Mouse (Mus musculus) lung, embryonic 15.5 days (tissue): ENCODE results near the gene 2300002M23Rik. TPM values are rescaled to one million over a fixed set of nuclear protein-coding genes. Genes with fewer than 3 reads are reported as not detected.
A peak's percentile ranks its signal among the peaks of the same experiment; 100 is the strongest.

Experiments
- ATAC-seq: fragments of 200-750 bp; cut with Nextera tagmentation; 2 replicates; pipeline ENCODE4 v1.8.0; 2017; ENCODE audit warnings: moderate number of reproducible peaks, borderline replicate concordance; ENCODE audit not compliant: low FRiP score, low TSS enrichment; ENCODE audit errors: extremely low read depth
- H3K27ac ChIP-seq: fragments of 300-500 bp; sonication (generic); 2 replicates; pipeline ENCODE4 v1.5.1; 2015; ENCODE audit warnings: moderate library complexity, mild to moderate bottlenecking, inconsistent platforms
- H3K27me3 ChIP-seq: fragments of 300-500 bp; sonication (generic); 2 replicates; pipeline ENCODE4 v1.6.1; 2015; ENCODE audit warnings: inconsistent platforms
- H3K36me3 ChIP-seq: fragments of 300-500 bp; sonication (generic); 2 replicates; pipeline ENCODE4 v1.6.1; 2015; ENCODE audit warnings: inconsistent platforms
- H3K4me1 ChIP-seq: fragments of 300-500 bp; sonication (generic); 2 replicates; pipeline ENCODE4 v1.6.1; 2015; ENCODE audit warnings: inconsistent platforms
- H3K4me2 ChIP-seq: fragments of 300-500 bp; sonication (generic); 2 replicates; pipeline ENCODE4 v1.6.1; 2015; ENCODE audit warnings: inconsistent platforms, mild to moderate bottlenecking, moderate library complexity
- H3K4me3 ChIP-seq: fragments of 300-500 bp; sonication (generic); 2 replicates; pipeline ENCODE4 v1.5.1; 2015; ENCODE audit warnings: mild to moderate bottlenecking, inconsistent platforms
- H3K9ac ChIP-seq: fragments of 300-500 bp; sonication (generic); 2 replicates; pipeline ENCODE4 v1.6.1; 2015; ENCODE audit warnings: inconsistent platforms
- H3K9me3 ChIP-seq: fragments of 300-500 bp; sonication (generic); 2 replicates; pipeline ENCODE4 v1.6.1; 2016; ENCODE audit warnings: inconsistent platforms
- WGBS: fragments of 180-500 bp; shearing (Covaris S2); methylation state at CpG from one replicate; pipeline ENCODE4 v1.1.7; 2015; 5-methylcytosine and 5-hydroxymethylcytosine counted together
- polyA plus RNA-seq: library from polyadenylated mRNA; unstranded; fragments of >200 nt; fragmentation: Nextera tagmentation; extraction: Ambion mirVana; gene quantifications from 2 replicates; pipeline ENCODE4 v1.2.1, GENCODE M21; 2015

The 2300002M23Rik gene
- polyA plus RNA-seq, result 0.30 TPM in 1 of 2 replicates, not detected in the other

DNA sequence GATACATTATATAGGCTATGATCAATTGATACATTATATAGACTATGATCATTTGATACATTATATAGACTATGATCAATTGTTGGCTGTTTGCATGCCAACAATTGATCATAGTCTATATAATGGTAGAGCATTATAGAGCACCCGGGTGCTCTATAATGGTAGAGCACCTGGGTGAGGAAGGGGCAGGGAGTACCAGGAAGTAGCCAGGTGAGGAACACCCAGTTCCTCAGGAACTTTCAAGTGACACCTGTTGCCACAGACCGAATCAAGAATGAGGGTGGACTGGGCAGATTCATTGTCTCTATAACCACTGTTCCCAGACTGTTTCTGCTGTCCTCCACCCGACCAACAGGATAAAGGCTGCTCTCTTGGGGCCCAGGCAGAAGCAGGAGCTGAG, at the start of gene 2300002M23Rik:
Gene 2300002M23Rik (plus strand): TSS at position 301 of the 400 bp plus-strand sequence.
- H3K36me3 ChIP-seq, result no peaks in the 10 kb centered on the region
- no peak for ATAC-seq
- WGBS, result 54% methylated on average over 3 of the region's 3 CpGs
- H3K27me3 ChIP-seq, result peaks cover 34% of the 10 kb centered on the region
- H3K27ac ChIP-seq, result no peak within 1 kb of the TSS
- no peak within 1 kb of the TSS for H3K4me2 ChIP-seq
- peaks cover 10% of the 10 kb centered on the region; the same call in 1 of the 2 replicates for H3K4me1 ChIP-seq
- no peaks in the 10 kb centered on the region for H3K9me3 ChIP-seq
- no peak within 1 kb of the TSS for H3K4me3 ChIP-seq
- no peak within 1 kb of the TSS for H3K9ac ChIP-seq

DNA sequence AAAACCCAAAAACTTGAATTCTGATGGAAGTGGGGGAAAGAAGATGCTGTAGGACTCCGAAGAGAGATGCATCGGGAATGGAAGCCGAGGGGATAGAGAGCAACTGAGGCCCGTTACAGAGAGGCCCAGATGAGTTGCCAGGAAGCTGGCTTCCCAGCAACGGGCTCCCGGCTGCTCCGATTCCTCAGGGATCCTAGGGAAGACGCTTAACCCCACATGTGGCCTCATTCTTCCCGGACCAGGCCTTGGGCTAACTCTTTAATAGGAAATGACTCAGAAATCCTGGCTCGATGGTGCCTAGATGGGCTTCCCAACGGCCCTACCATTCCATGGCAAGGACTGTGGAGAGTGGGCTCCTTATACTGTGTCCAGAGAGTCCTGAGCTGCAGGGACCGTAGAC, 49.7 kb upstream of the 2300002M23Rik start:
- ATAC-seq, result no peak
- Histone ChIP-seq H3K27ac (peak overlapping the region; percentile 63), H3K4me3 (peak overlapping the region; percentile 72), H3K4me2 (peak overlapping the region; percentile 86), H3K9me3 (no peaks in the 10 kb centered on the region), H3K27me3 (no peaks in the 10 kb centered on the region), H3K4me1 (peaks cover 39% of the 10 kb centered on the region), H3K36me3 (peaks cover 16% of the 10 kb centered on the region; the same call in 1 of the 2 replicates), H3K9ac (peak overlapping the region; percentile 49)
- WGBS, result 5% methylated on average over 12 of the region's 12 CpGs

DNA sequence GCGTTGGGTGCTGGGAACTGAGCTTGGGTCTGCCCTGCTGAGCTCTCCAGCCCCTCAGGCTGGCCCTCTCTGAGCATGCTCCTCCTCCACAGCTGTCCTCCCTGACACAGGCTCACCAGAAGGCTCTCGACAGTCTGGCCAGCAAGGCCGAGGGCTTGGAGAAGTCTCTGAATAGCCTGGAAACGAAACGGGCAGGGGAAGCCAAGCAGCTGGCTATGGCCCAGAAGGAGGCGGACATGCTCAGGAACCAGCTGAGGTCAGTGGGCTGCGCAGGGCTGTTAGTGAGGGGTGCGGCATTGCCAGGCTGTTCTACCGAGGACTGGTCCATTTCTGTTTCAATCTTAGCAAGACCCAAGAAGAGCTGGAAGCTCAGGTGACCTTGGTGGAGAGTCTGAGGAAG, 42.9 kb upstream of the 2300002M23Rik start:
- Histone ChIP-seq H3K4me3 (no peak overlapping the region), H3K9me3 (no peaks in the 10 kb centered on the region), H3K27ac (no peak overlapping the region), H3K9ac (no peak overlapping the region), H3K27me3 (no peaks in the 10 kb centered on the region), H3K36me3 (peaks cover 42% of the 10 kb centered on the region), H3K4me2 (no peak overlapping the region), H3K4me1 (no peaks in the 10 kb centered on the region; the same call in 1 of the 2 replicates)
- 80% methylated on average over 9 of the region's 9 CpGs for WGBS
- ATAC-seq, result no peak

DNA sequence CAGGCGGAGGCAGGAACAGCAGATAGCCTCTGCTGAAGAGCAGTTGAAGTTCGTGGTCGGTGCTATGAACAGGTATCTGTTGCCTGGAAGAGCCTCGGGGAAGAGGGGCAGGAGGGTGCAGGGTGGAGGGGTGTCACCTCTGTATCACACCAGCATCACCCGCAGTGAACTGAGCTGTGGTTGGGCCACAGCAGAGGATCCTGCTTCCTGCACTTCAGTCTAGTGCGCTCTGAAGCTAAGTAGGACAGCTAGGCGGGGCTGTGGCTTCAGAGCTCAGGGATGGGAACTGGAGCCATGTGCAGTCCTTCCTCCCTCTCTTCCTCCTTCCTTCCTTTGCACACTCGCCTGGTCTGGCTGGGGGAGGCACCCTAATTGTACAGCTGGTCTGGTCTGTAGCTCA, 40.6 kb upstream of the 2300002M23Rik start:
- WGBS, result 68% methylated on average over 8 of the region's 8 CpGs
- H3K27me3 ChIP-seq, result no peaks in the 10 kb centered on the region
- ATAC-seq, result no peak
- H3K4me3 ChIP-seq, result no peak overlapping the region
- no peaks in the 10 kb centered on the region for H3K9me3 ChIP-seq
- H3K9ac ChIP-seq, result no peak overlapping the region
- no peak overlapping the region for H3K27ac ChIP-seq
- H3K4me2 ChIP-seq, result no peak overlapping the region
- peaks cover 42% of the 10 kb centered on the region for H3K36me3 ChIP-seq
- no peaks in the 10 kb centered on the region for H3K4me1 ChIP-seq

DNA sequence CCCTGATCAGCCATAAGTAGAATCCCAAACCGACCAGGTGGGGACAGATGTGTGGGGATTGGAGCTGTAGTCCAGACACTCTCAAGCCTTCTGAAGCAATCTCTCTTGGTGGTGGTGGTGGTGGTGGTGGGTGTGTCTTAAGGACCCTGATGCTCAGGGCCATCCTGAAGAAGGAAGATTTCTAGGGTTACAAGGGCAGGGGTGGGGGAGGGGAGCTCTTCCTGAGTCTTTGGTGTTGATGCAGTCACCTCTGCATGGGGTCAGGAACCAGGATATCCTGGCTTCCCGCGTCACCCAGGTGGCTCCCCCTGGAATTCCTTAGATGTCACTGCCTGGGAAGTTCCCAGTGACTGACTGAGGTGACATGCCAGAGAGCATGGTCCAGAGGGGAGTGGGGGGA, 34.9 kb upstream of the 2300002M23Rik start:
- Histone ChIP-seq H3K27ac (no peak overlapping the region), H3K4me3 (no peak overlapping the region), H3K27me3 (no peaks in the 10 kb centered on the region), H3K9ac (no peak overlapping the region), H3K36me3 (peaks cover 24% of the 10 kb centered on the region), H3K4me2 (no peak overlapping the region), H3K4me1 (no peaks in the 10 kb centered on the region), H3K9me3 (no peaks in the 10 kb centered on the region)
- ATAC-seq, result no peak
- 3% methylated on average over 3 of the region's 3 CpGs for WGBS

DNA sequence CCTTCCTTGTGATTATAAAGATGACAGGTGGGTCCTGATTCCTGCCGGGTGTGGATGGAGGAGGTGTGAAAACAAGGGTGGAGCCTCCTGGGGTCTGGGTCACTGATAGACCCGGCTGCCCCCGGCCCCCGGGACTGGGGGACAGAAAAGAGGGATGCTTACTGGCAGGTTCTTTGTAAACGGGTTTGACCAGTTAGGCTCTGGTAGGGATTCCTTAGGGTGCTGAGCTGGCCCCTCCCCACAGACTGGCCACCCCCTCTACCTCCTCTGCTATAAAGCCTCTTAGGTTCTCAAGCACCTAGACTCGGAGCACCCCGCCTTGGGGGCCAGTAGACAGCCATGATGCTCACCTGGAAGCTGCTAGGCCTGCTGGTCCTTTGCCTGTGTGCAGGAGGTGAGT, 34.3 kb upstream of the 2300002M23Rik start, which contains the start of gene Psors1c2:
Gene Psors1c2 (plus strand): TSS at position 301 of the 400 bp plus-strand sequence.
- Histone ChIP-seq H3K36me3 (peaks cover 24% of the 10 kb centered on the region), H3K4me2 (no peak within 1 kb of the TSS), H3K4me3 (no peak within 1 kb of the TSS), H3K9ac (no peak within 1 kb of the TSS), H3K27ac (no peak within 1 kb of the TSS), H3K4me1 (no peaks in the 10 kb centered on the region), H3K27me3 (no peaks in the 10 kb centered on the region), H3K9me3 (no peaks in the 10 kb centered on the region)
- WGBS, result 14% methylated on average over 7 of the region's 7 CpGs
- ATAC-seq, result no peak

- WGBS, result 6% methylated on average over 6 of the region's 6 CpGs
- H3K4me2 ChIP-seq, result no peak overlapping the region
- no peak for ATAC-seq
- H3K4me1 ChIP-seq, result no peaks in the 10 kb centered on the region
- H3K27me3 ChIP-seq, result no peaks in the 10 kb centered on the region
- no peak overlapping the region for H3K27ac ChIP-seq
- H3K9ac ChIP-seq, result no peak overlapping the region
- H3K36me3 ChIP-seq, result peaks cover 10% of the 10 kb centered on the region; the same call in 1 of the 2 replicates
- no peaks in the 10 kb centered on the region for H3K9me3 ChIP-seq
- no peak overlapping the region for H3K4me3 ChIP-seq
These were observed 32.9 kb upstream of the 2300002M23Rik start for GRCm38 (mm10) chr17:35534343-35534742.

DNA sequence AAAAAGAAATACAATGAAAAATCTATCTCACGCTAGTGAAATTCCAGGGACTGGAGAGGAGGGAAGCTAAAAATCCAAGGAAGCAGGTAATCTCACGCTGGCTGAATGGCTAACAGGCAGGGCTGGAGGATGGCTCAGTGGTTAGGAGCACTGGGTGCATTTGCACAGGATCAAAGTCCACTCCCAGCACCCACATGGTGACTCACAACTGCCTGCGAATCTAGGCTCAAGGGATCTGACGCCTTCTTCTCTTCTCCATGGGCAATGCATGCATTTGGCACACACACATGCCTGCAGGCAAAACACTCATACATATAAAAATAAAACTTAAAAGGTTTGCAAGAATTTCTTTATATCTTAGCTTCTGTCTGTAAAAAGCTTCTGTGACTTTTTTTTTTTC, 29.8 kb upstream of the 2300002M23Rik start:
- ATAC-seq, result no peak
- Histone ChIP-seq H3K9me3 (no peaks in the 10 kb centered on the region), H3K27ac (no peak overlapping the region), H3K27me3 (no peaks in the 10 kb centered on the region), H3K36me3 (no peaks in the 10 kb centered on the region), H3K9ac (no peak overlapping the region), H3K4me3 (no peak overlapping the region), H3K4me1 (no peaks in the 10 kb centered on the region), H3K4me2 (no peak overlapping the region)
- WGBS, result 76% methylated on average over 4 of the region's 4 CpGs

GRCm38 (mm10) chr17:35538476-35538875, 28.8 kb upstream of the 2300002M23Rik start:
- H3K27me3 ChIP-seq, result no peaks in the 10 kb centered on the region
- no peak overlapping the region for H3K4me3 ChIP-seq
- ATAC-seq, result no peak
- no peak overlapping the region for H3K9ac ChIP-seq
- no peaks in the 10 kb centered on the region for H3K4me1 ChIP-seq
- no peak overlapping the region for H3K27ac ChIP-seq
- 73% methylated on average over 1 of the region's 1 CpGs for whole genome bisulfite sequencing
- H3K4me2 ChIP-seq, result no peak overlapping the region
- H3K9me3 ChIP-seq, result no peaks in the 10 kb centered on the region
- no peaks in the 10 kb centered on the region for H3K36me3 ChIP-seq

DNA sequence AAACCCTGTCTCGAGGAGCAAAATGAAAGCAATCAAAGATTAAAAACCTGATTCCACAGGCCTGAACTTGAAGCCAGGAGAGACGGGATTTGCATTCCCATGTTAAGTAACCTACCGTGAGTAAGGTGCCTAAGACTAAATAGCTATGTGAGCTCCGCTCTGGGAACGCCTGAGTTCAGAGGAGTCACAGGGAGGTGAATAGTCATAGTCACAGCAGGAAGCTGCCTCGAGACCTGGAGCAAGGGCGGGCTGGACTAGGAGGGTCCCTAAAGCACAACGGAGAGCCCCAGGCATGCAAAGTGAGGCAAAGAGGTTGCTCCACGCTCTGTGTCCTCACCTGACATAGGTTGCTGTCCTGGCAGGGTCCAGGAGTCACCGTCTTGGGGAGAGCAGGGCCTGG, 27.7 kb upstream of the 2300002M23Rik start:
- WGBS, result 53% methylated on average over 10 of the region's 10 CpGs
- ATAC-seq, result no peak

GRCm38 (mm10) chr17:35542761-35543411, 24.4 kb upstream of the 2300002M23Rik start:
- Histone ChIP-seq H3K9ac (no peak overlapping the region), H3K4me1 (no peaks in the 10 kb centered on the region), H3K4me2 (no peak overlapping the region), H3K4me3 (no peak overlapping the region), H3K27ac (no peak overlapping the region), H3K36me3 (no peaks in the 10 kb centered on the region), H3K27me3 (no peaks in the 10 kb centered on the region), H3K9me3 (no peaks in the 10 kb centered on the region)
- 70% methylated on average over 15 of the region's 15 CpGs for whole genome bisulfite sequencing
- no peak for ATAC-seq

More for the DNA sequence above, 27.7 kb upstream of the 2300002M23Rik start:
- Histone ChIP-seq H3K9ac (no peak overlapping the region), H3K27me3 (no peaks in the 10 kb centered on the region), H3K36me3 (no peaks in the 10 kb centered on the region), H3K9me3 (no peaks in the 10 kb centered on the region), H3K4me1 (no peaks in the 10 kb centered on the region), H3K4me3 (no peak overlapping the region), H3K27ac (no peak overlapping the region), H3K4me2 (no peak overlapping the region)

- no peak overlapping the region for H3K4me3 ChIP-seq
- H3K4me2 ChIP-seq, result no peak overlapping the region
- H3K27ac ChIP-seq, result no peak overlapping the region
- H3K9ac ChIP-seq, result no peak overlapping the region
- no peaks in the 10 kb centered on the region for H3K36me3 ChIP-seq
- 47% methylated on average over 14 of the region's 14 CpGs for WGBS
- ATAC-seq, result no peak
- no peaks in the 10 kb centered on the region for H3K27me3 ChIP-seq
- peaks cover under 1% of the 10 kb centered on the region; the same call in 1 of the 2 replicates for H3K4me1 ChIP-seq
- no peaks in the 10 kb centered on the region for H3K9me3 ChIP-seq
These were observed 23.8 kb upstream of the 2300002M23Rik start for GRCm38 (mm10) chr17:35543412-35543861.
